Mouse (Mus musculus) CD4-positive, CD25-positive, alpha-beta regulatory T cell, adult 4 months (primary cell): Measurements from ENCODE around the gene Borcs5. TPM values are rescaled to one million over a fixed set of nuclear protein-coding genes. Genes with fewer than 3 reads are reported as not detected.

Source experiments
- ATAC-seq: one replicate; pipeline ENCODE4 v1.8.0; 2017
- polyA plus RNA-seq, 2 experiments: library from polyadenylated mRNA; unstranded; fragments of 100-300 nt; shearing (Covaris generic); gene quantifications; one replicate each; pipeline ENCODE4 v1.2.1; 2017

The Borcs5 gene
- polyA plus RNA-seq, 2 experiments from 2014 or later = 9.2 to 10.6 TPM

DNA sequence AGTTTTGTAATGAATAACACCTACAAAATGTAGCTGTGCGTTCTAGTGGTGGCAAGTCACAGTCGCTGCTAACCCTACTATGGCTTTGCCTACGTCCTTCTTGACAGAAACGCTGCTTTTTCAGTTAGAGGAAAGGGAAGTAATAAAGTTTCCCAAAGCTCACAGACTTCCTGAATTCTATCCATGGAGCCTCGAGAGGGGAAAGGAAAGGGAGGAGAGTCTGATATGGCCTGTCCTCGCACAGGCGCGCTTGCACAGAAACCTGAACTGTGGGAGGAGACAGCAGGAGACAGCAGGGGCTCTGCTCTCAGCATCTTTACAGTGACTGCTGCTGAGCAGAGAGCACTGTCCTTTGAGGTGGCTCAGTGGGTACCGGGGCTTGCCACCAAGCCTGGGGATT, 8.9 kb upstream of the Borcs5 start:
- ATAC-seq = no peak

DNA sequence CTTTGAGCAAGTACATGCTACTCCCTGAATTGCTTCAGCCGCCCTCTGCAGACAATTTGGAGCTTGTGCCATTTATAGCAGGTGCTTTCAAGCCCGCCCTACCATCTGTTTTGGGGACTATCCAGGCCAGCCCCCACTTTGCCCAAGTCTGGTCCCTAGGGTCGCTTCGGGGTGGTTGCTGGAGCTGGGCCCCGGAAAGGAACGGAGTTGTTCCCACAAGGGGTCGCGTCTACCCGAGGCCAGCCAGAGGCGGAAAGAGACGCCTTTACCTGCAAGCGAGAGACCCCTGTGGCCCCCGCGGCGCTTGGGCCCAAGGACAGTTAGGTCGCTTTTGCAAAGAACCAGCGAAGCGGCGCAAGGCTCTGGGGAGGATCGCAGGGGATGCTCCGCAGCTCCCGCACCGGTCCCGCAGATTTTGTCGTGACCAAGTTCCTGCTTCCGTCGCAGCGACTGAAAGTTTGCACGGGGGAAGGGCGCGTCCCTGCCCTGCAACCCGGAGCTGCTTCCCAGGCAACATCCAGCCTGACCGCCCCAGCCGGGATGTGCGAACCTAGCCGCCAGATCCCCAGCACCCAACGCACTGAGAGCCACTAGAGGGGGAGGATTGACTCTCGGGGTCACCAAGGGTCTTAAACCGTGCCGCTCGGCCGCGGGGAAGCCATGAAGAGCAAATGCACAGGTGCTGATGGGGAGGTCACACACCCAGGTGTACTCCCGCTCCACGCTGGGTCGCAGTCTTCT, 7.2 kb upstream of the Borcs5 start, which contains the start of gene Mansc1:
Gene Mansc1, minus strand, starts transcription at position 542 of the 741 bp plus-strand sequence.
- peak; percentile 90 for ATAC-seq

- ATAC-seq = no peak
Observed at GRCm38 (mm10) chr6:134632756-134633155, 6.6 kb upstream of the Borcs5 start.

- no peak for ATAC-seq
Observed at GRCm38 (mm10) chr6:134633553-134633952, 5.8 kb upstream of the Borcs5 start.

- ATAC-seq = no peak
Observed at GRCm38 (mm10) chr6:134636476-134636875, 2.8 kb upstream of the Borcs5 start.

DNA sequence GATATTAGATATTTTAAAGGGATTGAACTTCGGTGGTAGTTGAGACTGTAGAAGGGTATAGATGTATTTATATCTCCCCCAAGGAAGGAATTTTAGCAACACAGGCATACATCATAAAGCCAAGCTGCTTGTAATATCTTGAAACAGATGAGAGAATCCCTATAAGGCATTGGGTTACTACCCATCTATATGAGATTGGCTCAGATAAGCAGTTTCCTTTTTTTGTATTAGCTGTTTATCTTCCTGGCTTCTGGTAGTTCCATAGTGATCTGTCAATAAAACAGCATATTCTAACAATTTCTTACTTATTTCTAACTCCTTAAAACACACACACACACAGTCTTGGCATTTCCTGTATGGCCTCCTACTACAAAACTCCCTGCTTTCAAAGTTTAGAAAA, 590 bp downstream of the Borcs5 start:
- no peak for ATAC-seq

DNA sequence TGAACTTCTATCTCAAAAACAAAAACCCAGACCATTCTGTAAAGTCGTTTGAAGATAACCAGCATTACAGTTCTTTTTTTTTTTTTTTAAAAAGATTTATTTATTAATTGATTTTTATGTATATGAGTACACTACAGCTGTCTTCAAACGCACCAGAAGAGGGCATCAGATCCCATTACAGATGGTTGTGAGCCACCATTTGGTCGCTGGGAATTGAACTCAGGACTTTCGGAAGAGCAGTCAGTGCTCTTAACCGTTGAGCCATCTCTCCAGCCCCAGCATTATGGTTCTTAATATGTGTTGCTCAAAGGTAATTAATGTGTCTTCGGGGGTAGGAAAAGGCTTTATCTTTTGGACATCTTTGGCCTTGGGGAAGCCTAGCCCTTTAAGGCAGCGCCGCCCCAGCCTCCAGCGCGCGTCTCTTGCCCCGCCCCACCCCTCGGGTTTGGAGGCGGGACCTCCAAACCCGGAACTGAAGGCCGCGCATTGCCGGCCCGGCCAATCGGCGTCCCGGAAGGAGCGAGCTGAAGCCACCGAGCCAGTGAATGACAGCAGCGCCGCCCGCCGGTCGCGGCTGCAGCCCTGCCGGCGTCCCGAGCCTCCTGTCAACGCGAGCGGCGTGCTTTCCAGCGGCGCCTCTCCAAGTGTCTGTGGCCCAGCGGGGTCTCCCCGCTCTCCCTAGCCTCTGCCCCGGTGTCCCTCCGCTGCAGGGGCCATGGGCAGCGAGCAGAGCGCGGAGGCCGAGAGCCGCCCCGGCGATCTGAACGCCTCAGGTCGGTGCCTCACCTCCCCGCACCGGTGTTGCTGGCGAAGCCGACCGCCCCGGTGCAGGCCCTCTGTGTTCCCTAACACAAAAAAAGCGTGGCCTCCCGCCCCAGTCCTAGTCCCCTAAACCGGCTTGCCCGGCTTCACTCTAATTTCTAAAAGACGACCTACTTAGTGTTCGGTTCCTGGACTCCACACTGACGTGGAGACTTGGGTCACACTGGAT, 1.5 kb downstream of the Borcs5 start:
- ATAC-seq = peak; percentile 99

- ATAC-seq = no peak
Observed at GRCm38 (mm10) chr6:134641738-134642446, 2.6 kb downstream of the Borcs5 start.

DNA sequence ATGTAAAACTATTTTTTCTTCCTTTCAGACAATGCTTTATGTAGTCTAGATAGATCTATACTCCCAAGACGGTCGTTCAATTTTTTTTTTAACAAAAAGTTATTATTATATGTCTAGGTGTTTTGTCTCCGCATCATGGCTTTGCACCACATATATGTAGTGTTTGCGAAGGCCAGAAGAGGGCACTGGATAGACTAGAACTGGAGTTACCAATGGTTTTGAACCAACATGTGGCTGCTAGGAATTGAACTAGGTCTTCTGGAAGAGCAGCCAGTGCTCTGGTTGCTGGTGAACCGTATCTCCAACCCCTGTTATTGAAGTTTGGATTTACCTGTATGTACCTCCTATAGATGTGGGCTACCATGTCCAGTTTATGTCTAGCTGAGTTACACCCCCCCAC, 4.0 kb downstream of the Borcs5 start:
- ATAC-seq = no peak

DNA sequence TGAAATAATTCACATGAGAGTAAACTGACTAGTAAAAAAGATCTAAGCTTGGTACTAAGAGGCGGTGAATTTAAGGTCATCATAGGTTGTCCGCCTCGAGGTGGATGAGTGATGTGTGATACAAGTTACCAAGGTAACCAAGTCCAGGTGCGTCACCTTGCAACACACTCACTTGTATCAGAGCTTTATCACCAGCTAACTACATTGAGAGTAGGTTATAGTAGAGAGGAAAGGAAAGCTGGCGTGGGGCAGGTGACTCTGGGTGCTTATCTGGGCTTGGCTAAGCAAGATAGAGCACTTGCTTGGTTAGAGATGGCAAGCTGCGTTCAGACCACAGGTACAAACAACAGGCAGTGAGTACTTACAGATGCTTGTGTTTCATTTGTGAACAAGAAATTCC, 7.5 kb downstream of the Borcs5 start:
- no peak for ATAC-seq

DNA sequence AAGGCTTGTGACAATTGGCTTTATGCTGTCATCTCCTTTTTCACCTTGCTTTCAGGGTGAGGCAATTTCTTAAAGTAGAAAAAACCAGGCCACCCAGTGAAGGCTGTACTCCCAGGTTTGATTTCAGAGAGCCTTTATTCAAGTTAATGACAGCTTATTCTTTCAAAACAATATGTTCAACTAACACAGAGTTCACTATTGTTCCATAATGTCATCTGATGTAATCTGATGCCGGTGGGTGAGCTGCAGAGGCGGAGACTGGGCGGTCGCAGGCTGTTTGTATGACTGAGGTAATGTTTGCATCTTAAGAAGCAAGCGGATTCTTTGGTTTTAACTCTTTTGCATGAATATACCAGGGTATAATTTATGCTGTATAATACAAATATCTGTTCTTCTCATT, 8.3 kb downstream of the Borcs5 start:
- peak; percentile 63 for ATAC-seq

DNA sequence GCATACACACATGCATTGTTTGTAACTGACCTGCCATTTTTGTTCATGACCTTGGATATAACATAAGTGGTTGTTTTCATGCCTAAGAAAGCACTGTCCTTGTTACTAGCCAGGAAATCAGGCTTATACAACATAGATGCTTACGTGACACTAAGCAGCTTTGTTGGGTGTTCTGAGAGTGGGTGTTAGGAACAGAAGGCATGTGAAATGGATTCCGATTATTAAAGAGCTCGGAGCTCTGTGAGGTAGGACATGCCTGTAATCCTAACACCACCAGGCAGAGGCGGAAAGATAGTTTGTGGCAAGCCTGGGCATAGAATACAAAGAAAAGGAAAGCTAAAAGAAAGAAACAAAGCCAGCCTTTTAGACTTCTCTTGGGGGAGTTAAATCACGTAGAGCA, 9.0 kb downstream of the Borcs5 start:
- ATAC-seq = no peak

GRCm38 (mm10) chr6:134656527-134656926, 17.2 kb downstream of the Borcs5 start:
- no peak for ATAC-seq

DNA sequence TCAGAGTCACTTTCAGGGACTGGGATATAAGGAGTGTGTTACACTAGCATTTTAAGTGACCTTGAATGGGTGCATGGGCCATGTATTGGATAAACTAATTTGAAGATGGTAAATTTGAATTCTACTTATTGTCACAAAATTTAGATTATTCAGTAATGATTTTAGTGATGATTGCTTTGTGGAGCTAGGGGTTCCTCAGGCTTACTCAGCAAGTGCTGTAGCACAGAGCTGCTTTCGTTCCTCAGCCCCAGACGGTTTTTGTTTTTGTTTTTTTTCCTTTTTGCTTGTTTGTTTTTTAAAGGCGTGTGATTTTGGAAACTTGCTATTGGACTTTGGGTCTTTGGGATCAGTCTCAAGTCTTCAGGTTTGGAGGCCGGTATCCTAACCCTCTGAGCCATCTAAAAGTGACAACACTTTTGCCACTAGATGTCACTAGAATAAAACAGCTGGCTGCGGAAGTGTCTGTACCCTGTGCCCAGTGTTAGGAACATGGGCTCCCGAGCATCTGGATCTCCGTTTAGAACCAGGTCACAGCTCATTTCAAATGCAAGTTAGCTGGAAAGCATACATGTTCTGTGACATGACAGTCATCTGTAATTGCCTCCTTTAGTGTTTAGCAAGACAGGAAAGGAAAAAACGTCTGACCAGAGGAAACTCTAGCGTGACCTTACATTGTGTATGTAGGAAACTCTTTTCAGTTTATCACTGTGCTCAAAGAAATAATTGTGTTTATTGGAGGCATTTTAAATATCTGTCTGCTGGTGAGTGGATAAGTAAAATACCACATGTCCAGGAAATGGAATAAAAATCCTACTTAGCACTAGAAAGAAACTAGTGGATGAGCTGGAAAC, 20.0 kb downstream of the Borcs5 start:
- ATAC-seq = peak; percentile 97

- ATAC-seq = no peak
Observed at GRCm38 (mm10) chr6:134660714-134661406, 21.6 kb downstream of the Borcs5 start.

- ATAC-seq = no peak
Observed at GRCm38 (mm10) chr6:134664573-134664972, 25.3 kb downstream of the Borcs5 start.

- no peak for ATAC-seq
Observed at GRCm38 (mm10) chr6:134665817-134666216, 26.5 kb downstream of the Borcs5 start.

DNA sequence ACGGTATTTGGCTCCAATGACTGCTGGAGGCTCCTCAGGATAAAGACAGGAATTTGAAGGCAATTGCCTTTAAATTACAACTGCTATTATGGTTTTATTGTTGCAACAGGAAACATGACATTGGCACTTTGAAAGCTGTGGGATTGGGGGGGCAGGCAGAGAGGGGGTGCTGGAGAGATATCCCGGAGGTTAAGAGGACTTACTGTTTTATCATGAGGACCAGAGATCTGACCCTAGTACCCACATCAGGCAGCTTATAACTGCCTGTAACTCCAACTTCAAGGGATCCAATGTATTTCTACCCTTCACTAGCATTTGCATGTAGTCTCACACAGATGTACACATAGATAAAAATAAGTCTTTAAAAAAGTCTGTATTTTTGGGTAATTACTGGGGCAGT, 29.2 kb downstream of the Borcs5 start:
- ATAC-seq = no peak

GRCm38 (mm10) chr6:134669179-134669865, 30.0 kb downstream of the Borcs5 start:
- ATAC-seq = no peak

GRCm38 (mm10) chr6:134670881-134671411, 31.6 kb downstream of the Borcs5 start:
- ATAC-seq = no peak
